Mouse (Mus musculus) heart, embryonic 16.5 days (tissue): ENCODE results near the gene Scarf2. TPM values are rescaled to one million over a fixed set of nuclear protein-coding genes. Genes with fewer than 3 reads are reported as not detected.

Experiments
- ATAC-seq: fragments of 200-750 bp; cut with Nextera tagmentation; replicated peaks from 2 replicates; pipeline ENCODE4 v1.8.0; 2017; ENCODE audit warnings: moderate number of reproducible peaks; ENCODE audit not compliant: insufficient read depth, low FRiP score; ENCODE audit errors: extremely low read depth
- H3K27ac ChIP-seq: fragments of 300-500 bp; sonication (generic); 2 replicates; pipeline ENCODE4 v1.5.1; 2014; ENCODE audit warnings: mild to moderate bottlenecking, low read length, control low read depth, moderate library complexity
- H3K27me3 ChIP-seq: fragments of 300-500 bp; sonication (generic); 2 replicates; pipeline ENCODE4 v1.6.1; 2014; ENCODE audit warnings: low read length, mixed read lengths; ENCODE audit not compliant: control insufficient read depth, insufficient read depth
- H3K36me3 ChIP-seq: fragments of 300-500 bp; sonication (generic); 2 replicates; pipeline ENCODE4 v1.6.1; 2014; ENCODE audit not compliant: control insufficient read depth, insufficient read depth
- H3K4me1 ChIP-seq: fragments of 300-500 bp; sonication (generic); 2 replicates; pipeline ENCODE4 v1.6.1; 2014; ENCODE audit warnings: low read length, mixed read lengths; ENCODE audit not compliant: control insufficient read depth, insufficient read depth
- H3K4me2 ChIP-seq: fragments of 300-500 bp; sonication (generic); 2 replicates; pipeline ENCODE4 v1.6.1; 2014; ENCODE audit warnings: low read depth, mild to moderate bottlenecking, control low read depth, low read length
- H3K4me3 ChIP-seq: fragments of 300-500 bp; sonication (generic); 2 replicates; pipeline ENCODE4 v1.5.1; 2014; ENCODE audit warnings: mild to moderate bottlenecking, control low read depth, low read length
- H3K9ac ChIP-seq: fragments of 300-500 bp; sonication (generic); 2 replicates; pipeline ENCODE4 v1.6.1; 2014; ENCODE audit warnings: low read length, control low read depth
- H3K9me3 ChIP-seq: fragments of 300-500 bp; sonication (generic); replicated peaks from 2 replicates; pipeline ENCODE4 v1.6.1; 2016; ENCODE audit warnings: low read length; ENCODE audit not compliant: control insufficient read depth
- WGBS: fragments of 180-500 bp; shearing (Covaris S2); extraction: QIAGEN DNeasy Blood & Tissue Kit; methylation state at CpG from one replicate; pipeline ENCODE4 v1.1.7; 2014; 5-methylcytosine and 5-hydroxymethylcytosine counted together
- polyA plus RNA-seq: library from polyadenylated mRNA; unstranded; fragments of >200 nt; fragmentation: Nextera tagmentation; extraction: Ambion mirVana; gene quantifications from 2 replicates; pipeline ENCODE4 v1.2.1, GENCODE M21; 2015

Gene Scarf2
- polyA plus RNA-seq, 1 experiment from 2014 or later: 4.3 TPM

DNA sequence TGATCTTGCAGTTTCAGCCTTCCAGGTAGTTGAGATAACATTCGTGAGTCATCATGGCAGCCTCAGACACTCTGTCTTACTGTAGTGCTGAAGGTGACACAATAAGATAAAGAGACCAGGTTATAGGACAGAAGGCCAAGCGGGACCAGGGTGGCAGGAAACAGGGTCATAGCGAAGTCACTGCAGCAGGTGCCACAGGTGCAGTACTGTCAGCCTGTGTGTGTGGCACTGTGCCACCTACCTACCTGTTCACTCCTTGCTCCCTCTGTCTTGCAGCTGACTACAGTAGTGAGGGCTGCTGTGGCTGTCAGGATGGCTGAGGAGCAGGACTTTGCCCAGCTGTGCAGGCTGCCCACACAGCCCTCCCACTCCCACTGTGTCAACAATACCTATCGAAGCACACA is 33.0 kb upstream of the Scarf2 start:
- 63% methylated on average over 4 of the region's 4 CpGs for WGBS
- no peaks in the 10 kb centered on the region for H3K9me3 ChIP-seq
- peaks cover 19% of the 10 kb centered on the region for H3K36me3 ChIP-seq
- no peak overlapping the region for H3K9ac ChIP-seq
- ATAC-seq: no peak
- H3K4me2 ChIP-seq: no peak overlapping the region
- no peaks in the 10 kb centered on the region for H3K27me3 ChIP-seq
- H3K4me1 ChIP-seq: peaks cover 9% of the 10 kb centered on the region
- H3K4me3 ChIP-seq: no peak overlapping the region
- no peak overlapping the region for H3K27ac ChIP-seq

DNA sequence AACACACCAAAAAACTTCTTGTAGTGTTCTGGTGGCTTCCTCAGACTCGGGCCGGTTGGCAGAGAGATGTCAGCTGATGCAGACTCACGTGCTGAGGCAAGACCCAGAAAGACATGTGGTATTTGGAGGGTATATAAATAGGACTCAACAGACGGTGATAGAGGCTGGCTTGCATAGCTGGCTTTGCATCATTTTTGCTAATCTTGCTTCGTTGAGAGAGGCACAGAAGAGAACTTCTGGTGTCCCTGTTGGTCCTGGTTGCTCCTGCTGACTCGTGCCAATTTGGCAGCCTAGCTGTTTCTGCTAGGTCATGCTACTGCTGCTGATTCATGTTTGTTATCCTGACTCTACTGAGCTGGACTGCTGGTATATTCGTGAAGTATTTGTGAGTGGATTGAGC is 28.2 kb upstream of the Scarf2 start:
- 46% methylated on average over 7 of the region's 7 CpGs for WGBS
- no peak overlapping the region for H3K9ac ChIP-seq
- no peaks in the 10 kb centered on the region for H3K27me3 ChIP-seq
- 0 out of 2 replicates have a peak, but pooled peaks have one; percentile 63 for ATAC-seq
- peak overlapping the region; percentile 50 for H3K27ac ChIP-seq
- no peaks in the 10 kb centered on the region for H3K9me3 ChIP-seq
- H3K4me1 ChIP-seq: peaks cover 6% of the 10 kb centered on the region; the same call in 1 of the 2 replicates
- peaks cover 30% of the 10 kb centered on the region for H3K36me3 ChIP-seq
- no peak overlapping the region for H3K4me3 ChIP-seq
- H3K4me2 ChIP-seq: no peak overlapping the region

DNA sequence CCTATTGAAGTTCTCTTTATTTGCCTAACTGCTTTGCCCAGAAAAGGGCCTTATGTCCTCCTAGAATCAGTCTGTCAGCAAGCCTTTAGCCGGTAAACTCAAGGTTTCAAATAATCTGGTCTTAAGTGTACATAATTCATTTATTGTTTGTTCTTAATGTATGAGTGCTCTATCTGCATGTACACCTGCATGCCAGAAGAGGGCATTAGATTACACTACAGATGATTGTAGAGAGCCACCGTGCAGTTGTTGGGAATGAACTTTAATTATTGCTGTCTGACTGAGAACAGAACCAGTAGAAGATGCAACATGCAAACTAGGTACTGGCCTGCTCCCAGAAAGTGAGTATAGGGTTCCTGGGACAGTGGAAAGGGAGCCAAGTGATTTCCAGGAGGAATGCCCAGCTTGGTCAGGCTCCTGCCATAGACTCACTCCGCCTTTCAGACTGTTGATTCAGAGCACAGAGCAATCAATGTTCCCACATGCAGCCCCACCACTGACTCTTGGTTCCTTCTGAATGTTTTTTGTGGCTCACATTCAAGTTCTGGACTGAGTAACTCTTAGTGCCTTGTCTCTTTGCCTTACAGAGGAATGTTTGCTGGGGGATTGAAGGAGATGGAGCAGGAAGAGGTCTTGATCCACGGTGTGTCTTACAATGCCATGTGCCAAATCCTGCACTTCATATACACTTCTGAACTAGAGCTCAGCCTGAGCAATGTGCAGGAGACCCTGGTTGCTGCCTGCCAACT is 25.8 kb upstream of the Scarf2 start:
- 65% methylated on average over 4 of the region's 4 CpGs for WGBS

DNA sequence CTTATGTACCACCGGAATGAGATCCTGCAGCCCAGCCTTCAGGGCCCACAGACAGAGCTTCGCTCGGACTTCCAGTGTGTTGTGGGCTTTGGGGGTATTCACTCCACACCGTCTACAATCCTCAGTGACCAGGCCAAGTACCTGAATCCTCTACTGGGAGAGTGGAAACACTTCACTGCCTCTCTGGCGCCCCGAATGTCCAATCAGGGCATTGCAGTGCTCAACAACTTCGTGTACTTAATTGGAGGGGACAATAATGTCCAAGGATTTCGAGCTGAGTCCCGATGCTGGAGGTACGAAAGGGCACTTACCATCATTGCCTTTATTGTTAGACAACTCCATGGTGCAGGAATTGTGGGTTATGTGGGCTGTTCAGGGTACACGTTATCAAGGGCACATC is 20.3 kb upstream of the Scarf2 start:
- Histone ChIP-seq H3K9ac (no peak overlapping the region), H3K36me3 (peaks cover 13% of the 10 kb centered on the region), H3K4me2 (no peak overlapping the region), H3K27ac (no peak overlapping the region), H3K4me3 (no peak overlapping the region), H3K27me3 (no peaks in the 10 kb centered on the region), H3K9me3 (no peaks in the 10 kb centered on the region), H3K4me1 (no peaks in the 10 kb centered on the region)
- no peak for ATAC-seq
- 65% methylated on average over 11 of the region's 11 CpGs for WGBS

More for the DNA sequence above, 25.8 kb upstream of the Scarf2 start:
- H3K27me3 ChIP-seq: no peaks in the 10 kb centered on the region
- peaks cover 19% of the 10 kb centered on the region for H3K36me3 ChIP-seq
- H3K9me3 ChIP-seq: no peaks in the 10 kb centered on the region
- no peak for ATAC-seq
- no peak overlapping the region for H3K9ac ChIP-seq
- H3K4me2 ChIP-seq: no peak overlapping the region
- no peak overlapping the region for H3K27ac ChIP-seq
- H3K4me3 ChIP-seq: no peak overlapping the region
- peaks cover 6% of the 10 kb centered on the region; the same call in 1 of the 2 replicates for H3K4me1 ChIP-seq

DNA sequence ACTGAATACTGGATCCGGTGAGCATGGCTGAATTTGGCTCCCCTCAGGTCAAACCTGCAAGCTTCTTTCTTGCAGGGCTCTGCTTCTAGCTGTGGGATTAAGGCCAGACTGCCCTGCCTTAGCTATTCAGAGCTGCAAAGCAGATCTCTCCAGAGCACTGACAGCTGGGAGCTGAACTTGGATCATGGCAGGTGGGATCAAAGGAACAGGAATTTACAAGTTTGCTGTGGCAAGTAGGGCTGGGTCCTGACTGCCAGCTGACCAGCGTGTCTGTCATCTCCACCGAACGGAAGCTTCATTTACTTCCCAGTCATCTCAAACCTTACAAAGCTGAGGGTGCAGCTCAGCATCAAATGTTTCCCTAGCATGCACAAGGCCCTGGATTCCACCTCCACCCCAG is 18.9 kb upstream of the Scarf2 start:
- H3K9ac ChIP-seq: no peak overlapping the region
- H3K4me1 ChIP-seq: no peaks in the 10 kb centered on the region
- peaks cover 11% of the 10 kb centered on the region for H3K36me3 ChIP-seq
- H3K4me2 ChIP-seq: no peak overlapping the region
- no peak overlapping the region for H3K4me3 ChIP-seq
- H3K9me3 ChIP-seq: no peaks in the 10 kb centered on the region
- 72% methylated on average over 4 of the region's 4 CpGs for WGBS
- ATAC-seq: no peak
- no peak overlapping the region for H3K27ac ChIP-seq
- H3K27me3 ChIP-seq: no peaks in the 10 kb centered on the region

DNA sequence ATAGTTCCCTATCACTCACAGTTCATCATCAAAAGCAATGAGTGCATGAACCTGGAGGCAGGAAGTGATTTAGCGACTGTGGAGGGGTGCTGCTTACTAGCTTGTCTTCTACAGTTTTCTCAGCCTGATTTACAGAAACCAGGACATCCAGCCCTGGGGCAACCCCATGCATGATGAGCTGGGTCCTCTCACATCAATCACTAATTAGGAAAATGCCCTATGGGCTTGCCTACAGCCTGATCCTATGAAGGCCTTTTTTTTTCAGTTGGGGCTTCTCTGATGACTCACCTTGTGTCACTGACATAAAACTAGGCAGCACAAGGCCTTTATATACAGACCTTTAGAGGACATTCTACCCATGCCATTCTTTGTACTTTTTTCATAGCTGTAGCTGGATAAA is 17.4 kb upstream of the Scarf2 start:
- Histone ChIP-seq H3K9me3 (no peaks in the 10 kb centered on the region), H3K4me2 (no peak overlapping the region), H3K4me1 (no peaks in the 10 kb centered on the region), H3K27ac (no peak overlapping the region), H3K9ac (no peak overlapping the region), H3K27me3 (no peaks in the 10 kb centered on the region), H3K36me3 (peaks cover 17% of the 10 kb centered on the region), H3K4me3 (no peak overlapping the region)
- WGBS: 68% methylated on average over 1 of the region's 1 CpGs
- no peak for ATAC-seq

DNA sequence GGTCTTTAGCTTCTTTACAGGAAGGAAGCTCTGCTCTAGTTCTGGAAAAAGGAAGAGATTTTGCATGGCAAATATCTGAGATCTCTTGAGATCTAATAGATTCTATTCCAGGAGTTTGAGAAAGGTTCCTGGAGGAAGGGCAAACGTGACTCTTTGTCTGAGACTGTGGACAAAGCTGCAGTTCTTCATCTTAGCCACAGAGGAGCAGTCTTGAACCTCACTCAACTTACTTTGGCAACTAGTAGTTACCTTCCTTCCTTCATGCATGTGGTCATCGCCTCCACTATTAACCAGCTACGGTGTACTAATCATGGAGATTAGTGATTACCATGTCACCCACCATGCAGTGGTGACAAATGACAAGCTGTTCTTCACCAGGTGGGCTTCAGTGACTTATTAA is 11.7 kb upstream of the Scarf2 start:
- Histone ChIP-seq H3K4me1 (no peaks in the 10 kb centered on the region), H3K27me3 (no peaks in the 10 kb centered on the region), H3K36me3 (peaks cover 24% of the 10 kb centered on the region), H3K9ac (no peak overlapping the region), H3K9me3 (no peaks in the 10 kb centered on the region), H3K27ac (no peak overlapping the region), H3K4me3 (no peak overlapping the region), H3K4me2 (no peak overlapping the region)
- 66% methylated on average over 3 of the region's 3 CpGs for WGBS
- ATAC-seq: no peak

DNA sequence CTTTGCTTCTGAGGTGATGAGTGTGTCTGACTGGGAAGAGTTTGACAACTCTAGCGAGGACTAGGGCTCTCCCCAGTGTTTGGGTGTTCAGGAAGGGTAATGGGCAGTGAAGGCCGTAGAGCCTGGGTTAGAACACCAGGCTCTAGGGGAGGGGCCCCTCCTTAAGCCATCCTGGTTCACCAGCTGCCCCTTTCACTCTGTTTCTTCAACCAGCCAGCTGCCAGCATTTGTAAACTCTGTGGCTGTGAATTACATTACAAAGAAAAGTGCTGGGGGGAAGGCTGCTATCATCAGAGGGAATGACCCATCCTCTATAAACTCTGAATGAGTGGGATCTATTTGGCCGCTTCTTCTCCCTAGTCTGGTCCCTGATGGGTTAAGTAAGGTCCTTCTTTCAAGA is 4.4 kb upstream of the Scarf2 start:
- ATAC-seq: no peak
- H3K36me3 ChIP-seq: peaks cover 22% of the 10 kb centered on the region

DNA sequence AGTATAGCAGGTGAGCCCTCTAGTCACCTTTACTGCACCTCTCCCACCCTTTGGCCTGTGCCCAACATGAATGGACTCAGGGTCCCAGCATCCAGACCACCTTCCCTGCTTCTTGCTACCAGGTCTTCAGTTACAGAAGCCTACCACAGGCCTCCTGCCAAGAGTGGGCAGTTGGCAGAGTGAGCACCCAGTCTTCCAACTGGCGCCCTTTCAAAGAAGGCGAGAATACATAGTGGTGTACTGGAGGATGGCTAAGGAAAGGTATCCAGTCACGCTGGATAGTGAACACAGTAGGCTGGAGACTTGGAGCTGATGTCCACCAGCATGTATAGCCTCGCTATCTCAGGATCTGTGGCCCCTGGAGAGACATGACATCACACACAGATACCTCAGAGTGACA is 3.0 kb upstream of the Scarf2 start:
- no peak overlapping the region for H3K9ac ChIP-seq
- H3K36me3 ChIP-seq: peaks cover 18% of the 10 kb centered on the region
- WGBS: 88% methylated on average over 4 of the region's 4 CpGs
- ATAC-seq: no peak
- peaks cover 5% of the 10 kb centered on the region; the same call in 1 of the 2 replicates for H3K4me1 ChIP-seq
- no peaks in the 10 kb centered on the region for H3K9me3 ChIP-seq
- no peak overlapping the region for H3K4me2 ChIP-seq
- H3K27ac ChIP-seq: no peak overlapping the region
- H3K27me3 ChIP-seq: peaks cover 15% of the 10 kb centered on the region
- no peak overlapping the region for H3K4me3 ChIP-seq

More for the DNA sequence above, 4.4 kb upstream of the Scarf2 start:
- H3K27me3 ChIP-seq: peaks cover 7% of the 10 kb centered on the region
- 0 out of 2 replicates have a peak, but pooled peaks cover 2% of the 10 kb centered on the region for H3K4me1 ChIP-seq
- H3K27ac ChIP-seq: no peak overlapping the region
- H3K9ac ChIP-seq: no peak overlapping the region
- WGBS: 67% methylated on average over 3 of the region's 3 CpGs
- no peaks in the 10 kb centered on the region for H3K9me3 ChIP-seq
- H3K4me2 ChIP-seq: no peak overlapping the region
- no peak overlapping the region for H3K4me3 ChIP-seq
